Mouse (Mus musculus): ENCODE data around the gene Hhat.
A peak's percentile ranks its signal among the peaks of the same experiment; 100 is the strongest.

Hhat gene

DNA sequence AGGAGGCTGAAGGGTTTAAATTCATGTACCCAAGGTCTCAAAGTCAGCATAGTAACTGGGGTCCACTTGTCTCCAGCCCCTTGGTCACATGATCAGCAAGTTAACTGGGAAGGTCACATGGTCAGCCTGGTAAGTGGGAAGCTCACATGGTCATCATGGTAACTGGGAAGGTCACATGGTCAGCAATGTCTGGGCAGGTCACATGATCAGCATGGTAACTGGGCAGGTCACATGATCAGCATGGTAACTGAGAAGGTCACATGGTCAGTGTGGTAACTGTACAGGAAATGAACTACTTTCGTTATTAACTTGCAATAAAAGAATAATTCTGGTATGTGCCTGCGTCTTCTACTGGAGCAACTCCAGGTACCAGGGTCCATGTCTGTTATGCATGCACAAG is 29.1 kb downstream of the Hhat start:
- DNase-seq: no peak

DNA sequence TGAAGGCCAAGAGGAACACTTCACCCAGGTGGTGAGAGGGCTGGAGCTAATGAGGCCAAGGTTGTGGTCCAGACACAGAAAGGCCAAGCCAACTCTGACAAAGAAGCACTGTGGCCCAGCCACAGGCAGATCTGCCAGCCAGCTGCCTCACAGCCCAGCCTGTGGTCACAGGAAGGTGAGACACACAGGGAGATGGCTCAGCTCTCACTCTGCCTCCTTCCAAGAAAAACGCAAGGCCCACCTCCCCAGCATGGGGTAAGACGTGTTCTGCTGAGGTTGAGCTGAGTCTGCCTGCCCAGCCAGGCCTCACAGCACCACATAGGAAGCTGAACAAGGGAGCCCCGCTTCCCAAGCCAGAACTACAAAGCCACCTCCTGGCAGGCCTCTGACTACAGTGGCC is 34.5 kb downstream of the Hhat start:
- peak; percentile 37 to 46 for DNase-seq

DNA sequence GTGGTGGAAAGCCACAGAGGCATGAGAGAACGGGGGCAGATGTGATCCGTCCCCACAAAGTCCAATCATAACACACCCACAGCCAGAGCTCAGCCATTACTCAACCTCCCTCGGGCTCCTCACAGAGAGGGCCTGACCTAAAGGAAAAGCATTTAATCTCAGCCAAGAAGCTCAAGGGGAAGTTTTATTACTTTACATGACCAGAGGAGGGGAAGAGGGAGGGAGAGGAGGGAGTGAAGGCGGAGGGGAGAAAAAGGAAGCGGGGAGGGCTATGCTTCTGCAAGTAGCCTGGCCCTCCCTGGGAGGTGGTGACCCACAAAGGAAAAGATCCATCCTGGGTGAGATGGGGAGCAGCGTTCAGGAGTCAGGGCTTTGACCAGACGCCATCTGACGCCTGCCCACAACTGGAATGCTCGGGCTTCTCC is 35.0 kb downstream of the Hhat start:
- no peak for DNase-seq

DNA sequence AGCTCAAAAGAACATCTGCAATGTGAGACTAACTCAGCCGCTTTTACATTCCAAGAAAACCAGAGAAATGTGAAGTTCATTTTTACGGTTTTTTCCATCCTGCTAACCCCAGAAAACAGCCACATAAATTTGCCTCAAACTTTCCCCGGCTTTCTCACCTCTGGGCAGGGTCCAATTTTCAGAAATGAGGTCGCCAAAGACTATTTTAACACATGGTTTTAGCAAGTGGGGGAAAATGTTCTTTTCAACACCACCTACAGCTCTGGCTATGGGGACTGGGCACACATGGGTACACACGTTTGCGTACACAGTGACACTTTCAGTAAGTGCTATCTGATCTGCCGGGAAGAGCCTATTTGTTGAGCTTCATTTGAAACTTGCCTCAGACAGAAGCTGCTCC is 40.5 kb downstream of the Hhat start:
- no peak for DNase-seq

DNA sequence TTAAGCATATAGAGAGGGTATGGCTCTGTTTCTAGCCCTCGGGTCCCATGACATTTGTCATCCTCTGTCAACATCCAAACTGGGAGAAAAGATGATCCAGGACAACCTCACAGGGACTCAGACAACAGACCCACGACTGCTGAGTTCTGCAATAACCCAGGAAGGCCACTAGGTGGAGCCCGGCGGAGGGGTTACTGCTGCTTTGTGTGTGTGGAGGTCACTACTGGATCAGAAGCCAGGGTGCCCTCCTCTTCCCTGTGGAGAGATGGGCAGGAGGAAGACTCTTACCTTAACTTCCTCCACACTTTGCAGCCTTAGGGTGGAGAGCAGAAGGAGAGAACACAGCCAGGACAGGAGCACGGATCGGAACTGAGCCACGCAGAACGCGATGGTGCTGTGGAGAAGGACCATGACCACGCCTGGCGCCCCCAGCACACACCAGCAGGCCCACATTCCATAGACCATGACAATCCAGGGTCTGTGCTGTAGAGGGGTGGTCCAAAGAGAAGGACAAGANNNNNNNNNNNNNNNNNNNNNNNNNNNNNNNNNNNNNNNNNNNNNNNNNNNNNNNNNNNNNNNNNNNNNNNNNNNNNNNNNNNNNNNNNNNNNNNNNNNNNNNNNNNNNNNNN is 43.9 kb downstream of the Hhat start:
- peak; percentile 80 to 81 for DNase-seq

DNA sequence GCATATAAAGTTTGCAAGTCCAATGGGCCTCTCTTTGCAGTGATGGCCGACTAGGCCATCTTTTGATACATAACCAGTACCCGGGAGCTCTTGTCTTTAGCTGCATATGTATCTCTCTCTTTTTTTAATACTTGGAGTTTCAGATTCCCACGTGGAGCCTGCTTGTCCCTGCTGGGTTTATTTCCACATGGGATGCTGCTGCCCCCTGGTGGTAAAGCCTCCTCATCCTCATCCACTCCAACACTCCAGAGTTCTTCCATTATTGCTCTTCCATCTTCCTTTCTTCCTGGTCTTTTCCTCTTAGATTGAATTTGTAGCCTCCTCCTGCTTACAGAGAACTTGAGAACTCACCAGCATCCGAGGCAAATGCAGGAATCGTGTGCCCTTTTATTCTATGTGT is 48.9 kb downstream of the Hhat start:
- DNase-seq: peak; percentile 78 to 87

DNA sequence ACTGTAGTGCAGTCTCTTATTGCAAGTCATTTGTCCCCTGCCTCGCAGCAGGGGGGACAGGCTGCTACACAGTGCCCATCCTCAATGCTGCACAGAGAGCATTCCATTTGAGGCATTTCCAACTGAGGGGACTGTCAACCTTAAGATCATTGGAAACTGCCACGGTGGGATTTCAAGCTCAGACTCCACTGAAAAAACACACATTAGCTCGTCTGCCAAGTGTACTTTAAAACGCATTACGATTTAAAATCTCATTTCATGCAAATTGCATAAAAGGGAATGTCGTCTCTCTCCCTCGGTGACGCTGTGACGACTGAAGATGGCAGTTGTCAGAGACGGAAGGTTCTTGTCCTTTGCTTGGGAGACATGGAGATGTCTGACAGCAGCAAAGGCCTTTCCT is 50.9 kb downstream of the Hhat start:
- DNase-seq: no peak

DNA sequence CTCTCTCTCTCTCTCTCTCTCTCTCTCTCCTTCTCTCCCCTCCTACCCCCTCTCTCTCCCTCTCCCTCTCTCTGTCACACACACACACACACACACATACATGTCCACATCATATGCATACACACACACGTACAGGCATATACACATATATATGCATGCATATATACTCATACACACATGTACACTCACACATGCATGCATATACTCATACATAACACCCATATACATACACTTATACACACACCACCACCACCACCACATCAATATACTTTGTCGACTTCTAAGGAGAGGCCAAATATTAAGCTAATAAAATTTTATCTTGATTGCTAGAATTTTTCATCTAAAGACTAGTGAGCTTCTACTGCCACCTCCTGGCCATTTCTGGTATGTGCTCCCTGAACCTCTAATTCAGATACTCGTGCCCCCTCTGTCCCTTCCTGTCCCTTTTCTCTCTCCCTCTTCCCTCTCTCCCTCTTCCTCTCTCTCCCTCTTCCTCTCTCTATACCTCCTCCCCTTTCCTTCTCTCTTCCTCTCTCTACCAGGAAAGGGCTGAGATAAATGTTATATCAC is 59.2 kb downstream of the Hhat start:
- DNase-seq: peak; percentile 84 to 88

DNA sequence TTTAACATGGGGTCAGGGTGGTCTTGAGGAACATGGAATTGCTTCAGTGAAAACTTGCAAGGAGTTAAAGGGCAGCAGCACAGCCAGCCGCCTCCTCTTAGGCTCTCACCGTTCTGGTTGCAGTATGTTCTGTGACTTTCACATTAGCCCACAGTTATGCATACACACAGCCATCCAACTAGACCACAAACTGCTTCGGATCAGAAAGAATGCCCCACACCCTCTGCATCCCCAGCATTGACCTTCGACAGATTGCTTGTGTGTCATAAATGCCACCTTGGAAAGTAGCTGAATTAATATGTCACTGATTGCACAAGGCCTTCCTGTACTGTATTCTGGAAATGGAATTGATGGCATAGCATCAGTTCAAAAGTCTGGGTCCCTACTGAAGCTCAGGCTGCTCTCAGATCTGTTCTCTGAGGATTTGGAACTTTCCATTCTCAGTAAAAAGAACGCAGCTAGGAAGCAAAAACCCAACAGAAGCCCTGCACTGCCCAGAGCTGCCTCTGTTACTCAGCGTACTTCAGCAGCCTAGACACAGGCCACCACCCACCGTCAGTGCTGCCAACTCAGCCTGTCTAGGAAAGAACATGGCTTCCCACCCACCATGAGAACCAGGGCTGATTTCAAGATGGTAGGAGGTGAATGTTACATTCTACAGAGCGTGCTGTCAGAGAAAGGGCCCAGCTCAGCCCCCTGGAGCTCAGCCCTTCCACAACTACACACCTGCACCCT is 70.5 kb downstream of the Hhat start:
- DNase-seq: no peak

DNA sequence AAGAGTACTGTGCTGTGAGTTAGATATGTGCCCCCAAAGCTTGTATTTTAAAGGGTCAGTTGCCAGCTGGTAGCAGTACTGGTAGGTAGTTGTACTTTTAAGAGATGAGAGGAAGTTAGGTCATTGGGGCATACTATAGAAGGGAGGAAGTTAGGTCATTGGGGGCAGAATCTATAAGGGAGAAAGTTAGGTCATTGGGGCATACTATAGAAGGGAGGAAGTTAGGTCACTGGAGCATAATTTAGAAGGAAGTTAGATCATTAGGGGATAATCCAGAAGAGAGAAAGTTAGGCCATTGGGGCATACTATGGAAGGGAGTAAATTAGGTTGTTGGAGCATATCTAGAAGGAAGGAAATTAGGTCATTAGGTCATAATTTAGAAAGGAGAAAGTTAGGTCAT is 71.9 kb downstream of the Hhat start:
- DNase-seq: no peak

DNA sequence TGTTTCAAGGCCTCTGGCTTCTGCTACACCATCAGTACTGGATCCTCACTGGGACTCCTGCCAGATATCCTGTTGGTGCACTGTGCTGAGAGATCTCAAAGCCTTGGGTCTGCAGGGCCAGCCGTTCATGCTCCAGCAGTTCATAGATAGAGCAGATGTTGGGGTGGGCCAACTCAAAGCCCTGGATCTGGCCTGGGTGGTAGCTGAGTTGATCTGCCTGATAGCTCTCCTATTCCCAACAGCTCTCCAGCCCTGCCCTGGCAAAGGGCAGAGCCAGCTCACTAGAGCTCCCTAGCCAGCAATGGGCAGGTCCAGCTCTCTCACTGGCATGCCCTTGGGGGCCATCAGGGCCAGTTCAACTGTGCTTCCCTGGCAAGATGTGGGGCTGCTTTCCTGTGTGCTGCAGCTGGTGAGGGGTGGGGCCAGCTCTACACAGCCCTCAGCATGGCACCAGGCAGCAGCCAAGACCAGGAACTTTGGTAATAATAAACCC is 74.6 kb downstream of the Hhat start:
- DNase-seq: peak; percentile 64 to 69

DNA sequence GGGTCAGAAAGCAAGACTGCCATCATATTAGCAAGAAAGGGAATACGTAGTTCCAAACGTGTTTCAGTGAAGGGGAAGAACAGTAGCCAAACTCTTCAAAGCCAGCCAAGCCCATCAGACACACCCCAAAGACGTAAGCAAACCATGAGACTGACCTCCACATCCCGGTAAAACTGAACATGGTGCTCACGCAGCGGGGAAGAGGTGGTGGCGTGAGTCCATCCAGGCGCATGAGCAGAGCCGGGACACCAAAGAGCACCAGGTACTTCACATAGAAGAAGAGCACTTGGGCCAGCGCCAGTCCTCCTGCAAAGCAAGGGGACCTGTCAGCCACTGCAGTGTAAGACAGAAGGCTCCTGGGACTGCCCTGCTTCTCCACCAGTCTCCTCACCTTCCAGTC is 77.4 kb downstream of the Hhat start:
- no peak for DNase-seq

DNA sequence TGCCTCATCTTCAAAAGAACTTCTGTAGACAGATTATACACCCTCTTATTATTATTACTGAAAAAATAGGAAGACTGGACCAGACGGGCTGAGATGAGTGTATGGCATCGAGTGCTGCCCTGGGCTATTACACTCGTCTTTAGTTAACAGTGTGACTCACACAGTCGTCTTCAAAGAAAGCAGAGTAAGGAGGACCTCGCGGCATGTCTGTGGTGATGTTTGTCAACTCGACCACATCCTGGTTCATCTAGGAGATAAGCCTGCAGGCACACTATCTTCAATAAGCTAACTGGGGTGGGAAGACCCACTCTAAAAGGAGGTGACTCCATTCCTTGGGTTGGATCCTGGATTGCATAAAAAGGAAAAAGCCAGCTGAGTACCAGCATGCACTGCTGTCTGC is 78.0 kb downstream of the Hhat start:
- DNase-seq: no peak

DNA sequence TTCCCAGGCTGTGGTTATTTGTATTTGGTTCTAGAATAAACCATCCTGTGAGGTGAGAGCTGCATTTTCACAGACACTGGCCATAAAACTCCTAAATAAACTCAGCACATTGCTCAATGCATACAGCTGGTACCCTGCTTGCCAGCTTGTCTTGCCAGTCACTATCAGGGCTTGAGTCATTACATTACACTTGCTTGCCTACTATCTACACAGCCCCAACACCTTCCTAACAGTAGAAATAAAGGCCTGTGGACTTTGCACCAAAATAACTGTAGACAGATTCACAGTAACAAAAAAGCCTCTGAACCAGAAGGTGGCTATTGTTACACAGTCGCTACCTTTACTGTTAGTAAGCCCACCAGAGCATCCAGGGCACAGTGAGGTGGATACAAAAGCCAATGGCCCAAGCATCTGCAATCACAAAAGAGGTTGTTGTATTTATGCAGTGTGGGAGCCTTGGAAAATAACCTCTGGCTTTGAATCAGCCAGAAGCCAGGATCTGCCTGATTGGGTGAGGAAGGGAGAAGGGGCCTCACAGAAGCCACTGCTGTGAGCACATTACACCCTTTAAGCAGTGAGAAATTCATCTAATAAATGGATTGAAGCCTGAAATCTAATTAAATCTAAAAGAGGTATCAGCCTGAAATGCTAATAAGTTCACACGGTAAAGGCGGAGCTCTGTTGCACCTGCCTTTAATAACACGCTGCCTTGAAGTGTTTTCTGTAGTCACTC is 88.6 kb downstream of the Hhat start:
- DNase-seq: no peak

DNA sequence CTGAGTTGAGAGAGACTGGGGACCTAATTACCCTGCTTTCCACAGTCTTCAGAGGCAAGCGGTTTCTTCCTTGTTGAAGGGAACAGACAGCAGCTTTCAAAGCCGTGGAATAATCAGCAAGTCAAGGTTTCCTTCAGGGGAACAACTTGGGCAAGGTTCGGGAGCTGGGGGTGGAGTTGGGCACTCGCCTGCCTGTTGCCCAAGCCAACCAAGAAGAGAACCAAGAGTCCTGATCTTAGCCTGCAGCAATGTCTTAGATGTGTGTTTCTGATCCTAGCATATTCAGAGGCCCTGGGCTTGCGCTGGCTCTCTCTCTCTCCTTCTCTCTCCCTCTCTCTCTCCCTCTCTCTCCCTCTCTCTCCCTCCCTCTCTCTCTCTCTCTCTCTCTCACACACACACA is 93.8 kb downstream of the Hhat start:
- no peak for DNase-seq

DNA sequence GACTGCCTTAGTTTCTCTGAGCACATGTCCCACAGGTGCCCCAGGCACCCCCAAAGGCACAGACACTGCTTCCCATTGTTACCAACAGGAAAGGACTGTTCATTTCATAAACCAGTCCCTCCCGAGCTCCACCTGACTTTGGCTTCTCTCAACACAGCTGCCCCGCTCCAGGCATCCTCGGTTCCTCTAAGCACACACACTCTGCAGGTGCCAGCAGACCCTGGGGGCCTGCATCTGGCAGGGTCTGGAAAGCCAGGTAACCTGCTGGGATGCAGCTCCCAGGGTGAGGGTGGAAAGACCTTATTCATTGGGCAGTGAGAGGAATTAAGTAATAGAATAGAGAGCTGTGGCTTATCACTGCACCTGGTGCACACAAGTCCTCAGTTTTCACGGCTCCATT is 107.4 kb downstream of the Hhat start:
- DNase-seq: no peak

DNA sequence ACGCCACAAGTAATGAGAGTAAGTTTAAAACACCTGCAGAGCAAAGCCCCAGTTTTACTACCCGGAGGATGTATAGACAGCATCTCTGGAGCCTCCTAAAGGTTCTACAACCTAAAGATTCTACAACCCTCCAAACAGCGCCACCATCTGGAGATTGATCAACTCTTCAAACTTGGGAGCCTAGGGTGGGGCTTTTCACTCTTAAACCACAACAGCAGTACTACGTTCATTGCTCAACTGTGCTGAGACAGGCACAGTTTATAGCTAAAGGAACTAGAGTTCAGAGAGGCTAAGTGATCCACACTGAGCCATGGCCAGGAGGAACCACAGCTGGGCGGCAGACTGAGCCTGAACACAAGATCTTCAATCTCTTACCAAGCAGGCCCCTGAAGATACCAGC is 107.9 kb downstream of the Hhat start:
- DNase-seq: no peak

DNA sequence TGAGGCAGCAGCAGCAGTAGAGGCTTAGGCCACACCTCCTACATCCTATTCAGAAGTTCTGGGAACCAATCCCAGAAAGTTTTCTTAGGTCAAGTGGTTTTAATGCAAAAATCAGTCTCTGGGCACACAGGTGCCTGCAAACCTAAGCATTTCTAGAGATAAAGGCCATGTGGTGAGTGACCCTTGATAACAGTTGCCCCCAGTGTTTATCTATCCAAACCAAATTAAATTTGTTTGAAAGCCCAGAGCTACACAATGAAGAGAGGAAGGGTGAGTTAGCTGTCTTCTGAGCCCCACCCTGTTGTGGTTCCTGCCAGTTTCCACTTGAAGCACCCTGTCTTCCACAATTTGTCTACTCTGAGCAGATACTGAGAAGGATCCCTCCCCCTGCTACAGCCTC is 109.4 kb downstream of the Hhat start:
- DNase-seq: no peak

DNA sequence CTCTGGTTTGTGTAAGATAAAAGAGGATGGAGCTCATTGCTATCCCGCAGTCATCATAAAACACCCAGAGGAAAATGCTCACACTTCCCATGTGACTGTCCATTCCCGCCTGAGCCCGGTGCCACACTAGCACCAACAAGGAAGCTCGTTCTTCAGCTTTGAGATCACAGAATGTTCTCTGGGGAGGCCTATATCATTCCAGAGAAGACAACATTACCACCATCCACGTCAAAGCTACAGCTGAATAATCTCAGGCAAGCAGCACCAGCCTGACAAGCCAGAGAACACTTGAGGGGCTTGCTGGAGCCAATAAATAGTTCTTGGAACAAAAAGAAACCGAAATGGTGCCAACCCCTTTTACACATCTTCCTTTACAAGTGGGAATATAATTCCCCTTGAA is 113.6 kb downstream of the Hhat start:
- DNase-seq: no peak

DNA sequence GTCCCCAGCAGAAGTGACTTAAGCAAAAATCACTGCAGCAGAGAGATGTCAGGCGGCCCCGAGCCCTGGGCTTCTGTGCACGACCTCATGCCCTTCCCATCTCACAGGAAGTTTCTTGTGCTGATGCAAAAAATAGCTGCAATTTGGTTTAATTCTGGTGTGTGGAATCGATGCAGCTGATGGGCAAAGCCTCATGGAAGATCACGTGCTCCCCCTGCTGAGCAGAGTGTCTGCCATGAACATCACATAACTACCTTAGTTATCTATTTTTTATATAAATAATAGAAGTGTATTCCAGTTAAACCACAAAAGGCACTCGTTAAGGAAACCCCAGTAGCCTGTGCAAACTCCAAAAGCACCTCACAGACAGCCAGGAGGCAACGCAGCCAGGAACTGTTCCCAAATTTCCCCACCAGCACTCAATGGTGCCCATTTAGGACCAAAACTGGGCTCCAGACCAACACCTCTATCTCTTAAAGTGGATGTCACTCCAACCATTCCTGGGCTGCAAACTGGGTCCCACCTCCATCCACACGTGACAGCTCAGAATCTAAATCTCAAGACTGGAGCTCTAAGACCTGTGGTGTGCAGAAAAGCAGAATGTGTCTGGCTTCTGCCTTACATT is 118.9 kb downstream of the Hhat start:
- DNase-seq: no peak

DNA sequence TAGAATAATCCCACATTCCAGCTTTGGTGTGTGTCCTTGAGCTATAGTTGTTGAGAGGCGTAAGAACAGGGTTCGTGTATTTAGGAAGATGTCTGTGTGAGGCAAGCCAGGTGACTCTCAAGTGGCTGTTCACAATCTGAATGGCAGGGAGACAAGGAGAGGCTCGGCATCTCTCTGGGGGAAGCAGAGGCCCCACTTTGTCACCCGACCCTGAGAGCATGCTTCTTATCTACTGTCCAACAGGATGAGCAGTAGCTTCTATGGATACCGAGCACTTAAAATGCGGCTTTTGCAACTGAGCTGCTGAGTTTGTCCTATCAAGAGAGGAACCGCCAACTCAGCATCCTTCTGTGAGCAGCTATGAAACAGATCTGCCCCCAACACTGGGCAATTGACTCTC is 120.4 kb downstream of the Hhat start:
- no peak for DNase-seq

DNA sequence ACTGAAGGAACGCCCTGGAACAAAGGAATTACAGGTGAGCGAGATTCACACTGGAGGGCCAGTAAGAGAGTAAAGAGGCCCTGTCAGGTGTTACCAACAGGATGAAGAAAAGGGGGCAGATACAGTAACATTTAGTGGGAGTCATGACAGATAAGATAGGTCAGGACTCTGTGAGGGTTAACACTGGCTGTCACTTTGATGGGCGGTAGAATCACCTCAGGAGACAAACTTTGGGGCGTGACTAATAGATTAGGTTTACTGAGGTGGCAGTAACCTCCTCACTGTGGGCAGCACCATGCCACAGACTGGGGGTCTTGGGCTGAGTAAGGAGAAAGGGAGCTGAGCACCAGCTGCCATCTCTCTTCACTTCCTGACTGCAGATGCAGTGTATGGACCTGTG is 121.0 kb downstream of the Hhat start:
- no peak for DNase-seq

DNA sequence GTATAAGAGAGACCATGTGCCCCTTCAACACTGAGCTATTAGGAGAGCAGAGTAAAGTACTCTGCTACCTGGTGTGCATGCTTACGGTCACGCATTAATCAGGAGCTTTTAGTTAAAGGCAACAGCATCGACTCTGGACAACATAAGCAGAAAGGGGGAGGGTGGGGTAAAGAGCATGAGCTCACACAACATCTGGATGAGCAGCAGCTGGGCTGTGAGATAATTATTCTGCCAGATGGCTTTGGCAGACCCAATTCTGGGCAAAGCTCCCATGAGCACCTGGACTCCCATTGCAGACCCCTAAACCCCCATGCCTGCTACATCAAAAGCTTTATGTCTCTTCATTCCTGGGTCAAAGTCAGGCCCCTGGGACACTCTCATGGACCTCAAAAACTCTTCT is 121.8 kb downstream of the Hhat start:
- DNase-seq: no peak
